Mouse (Mus musculus) T-helper 1 cell (primary cell): ENCODE data around the gene Gsk3b.
"Not testable (repeated sequence)": the region's sequence is repeated elsewhere in the genome, so short reads cannot be mapped to it uniquely, and the experiment has no call there.

Experiments used
- in situ Hi-C: fragments of 300-600 bp; cut with MboI, MseI; formaldehyde crosslinking; loops from one replicate; pipeline ENCODE4 v1.15.1; 2025; ENCODE audit warnings: high pct_unique_total_duplicates

Gsk3b gene

DNA sequence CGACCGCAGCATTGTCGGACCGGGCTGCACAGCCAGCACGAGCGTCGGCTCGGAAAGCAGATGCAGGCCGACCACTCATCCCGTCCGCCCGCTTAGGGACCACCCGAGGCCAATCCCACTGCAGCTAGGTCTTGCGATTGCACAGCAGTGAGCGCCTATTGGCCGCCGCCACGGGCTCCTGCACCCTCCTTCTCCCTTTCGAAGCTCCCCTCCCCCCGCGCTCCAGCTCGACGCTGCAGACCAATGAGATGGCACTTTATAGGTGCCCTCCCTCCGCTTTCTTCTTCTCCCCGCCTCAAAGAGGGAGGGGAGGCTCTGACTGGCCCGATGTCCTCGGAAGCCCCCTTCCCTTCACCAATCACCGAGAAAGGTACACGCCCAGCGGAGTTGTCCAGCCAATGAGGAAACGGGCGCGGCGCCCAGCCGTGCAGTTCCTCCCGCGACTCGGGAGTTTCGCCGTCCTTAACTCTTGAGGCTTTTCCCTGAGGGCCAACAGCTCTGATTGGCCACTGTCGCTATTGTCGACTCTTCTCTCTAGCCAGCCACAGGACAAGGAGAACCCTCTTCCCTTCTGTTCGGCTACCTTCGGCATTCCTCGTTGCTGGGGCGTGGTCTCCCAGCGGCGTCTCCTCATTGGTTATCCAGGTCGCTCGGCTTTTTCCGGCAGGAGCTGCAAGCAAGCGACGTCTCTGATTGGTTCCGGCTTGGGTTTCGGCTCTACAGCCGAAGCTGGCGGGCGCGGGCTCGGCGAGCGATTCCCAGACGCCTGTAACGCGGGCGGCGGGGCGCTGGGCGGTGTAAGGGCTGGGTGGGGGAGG lies at the start of gene Gsk3b:
Gene Gsk3b, plus strand, starts transcription at position 373 of the 818 bp plus-strand sequence.
- in situ Hi-C loops: no loop called here

DNA sequence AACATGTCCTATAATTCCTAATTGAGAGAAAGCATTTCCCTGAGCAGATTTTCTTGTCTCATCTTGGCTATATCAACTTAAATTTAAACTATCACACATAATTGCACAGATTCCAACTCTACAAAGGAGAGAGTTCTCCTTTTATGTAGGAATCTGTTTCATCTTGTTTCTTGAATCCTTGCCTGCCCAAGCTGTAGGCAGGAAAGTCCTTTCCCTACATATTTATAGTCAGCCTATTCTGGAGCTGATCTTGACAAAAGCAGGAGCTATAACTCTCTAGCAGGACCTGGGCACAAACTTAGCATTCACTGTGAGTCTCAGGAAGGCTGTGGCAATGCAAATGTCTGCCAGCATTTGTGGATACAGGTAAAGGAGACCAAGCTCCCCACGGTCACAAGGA lies 46.6 kb upstream of the Gsk3b start:
- in situ Hi-C loops: no loop called here

DNA sequence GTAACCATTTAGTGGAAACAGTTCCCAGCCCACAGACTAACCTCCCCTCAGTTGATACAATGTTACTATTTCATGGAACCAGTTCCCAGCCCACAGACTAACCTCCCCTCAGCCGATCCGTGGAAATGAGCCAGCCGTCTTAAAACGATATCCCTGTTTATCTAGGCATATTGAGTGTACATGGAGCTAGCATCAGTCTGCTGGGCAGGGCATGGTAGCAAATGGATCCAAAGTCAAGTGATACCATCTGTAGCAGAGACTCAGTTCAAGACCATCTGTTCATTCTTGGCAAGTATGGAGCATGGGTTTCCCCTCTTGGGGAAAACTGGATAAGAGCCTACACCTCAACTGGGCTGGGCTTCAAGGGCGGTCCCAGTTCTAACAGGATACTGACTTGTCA lies 44.2 kb upstream of the Gsk3b start:
- in situ Hi-C loops: no loop called here

DNA sequence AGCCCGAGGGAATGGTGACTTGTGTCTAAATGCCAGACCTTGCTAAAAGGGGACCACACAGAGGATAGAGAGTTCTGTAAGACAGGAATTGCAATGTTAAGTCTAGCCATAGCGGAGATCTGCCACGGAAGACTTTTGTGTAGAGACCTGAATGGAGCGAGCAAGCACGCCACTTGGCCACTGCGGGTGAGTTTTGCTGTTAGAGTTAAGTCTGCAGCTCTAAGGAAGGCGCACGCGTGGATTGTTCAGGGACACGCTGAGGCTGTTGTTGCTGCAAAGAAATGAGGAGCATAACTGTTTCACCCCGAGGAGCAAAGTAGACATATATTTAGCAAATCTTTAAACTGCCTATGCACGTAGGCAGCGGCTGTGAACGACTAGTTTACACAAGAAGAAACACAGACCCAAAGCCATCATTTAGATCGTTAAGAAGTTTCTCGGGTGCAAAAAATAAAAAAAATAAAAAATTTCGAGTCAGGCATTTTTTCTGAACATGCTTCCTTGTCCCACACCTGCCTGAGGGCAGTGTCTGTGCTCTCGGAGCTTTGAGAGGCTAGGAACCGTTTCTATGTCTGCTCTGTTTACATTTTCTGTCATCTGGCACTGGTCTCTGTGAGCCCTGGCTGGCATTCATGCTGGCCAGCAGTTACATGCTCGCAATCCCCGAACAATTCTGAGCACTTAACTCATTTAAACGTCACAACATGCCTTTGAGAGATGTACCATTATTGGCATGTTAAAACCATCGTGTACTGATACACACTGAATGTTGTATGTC lies 40.8 kb upstream of the Gsk3b start:
- in situ Hi-C loops: no loop called here

DNA sequence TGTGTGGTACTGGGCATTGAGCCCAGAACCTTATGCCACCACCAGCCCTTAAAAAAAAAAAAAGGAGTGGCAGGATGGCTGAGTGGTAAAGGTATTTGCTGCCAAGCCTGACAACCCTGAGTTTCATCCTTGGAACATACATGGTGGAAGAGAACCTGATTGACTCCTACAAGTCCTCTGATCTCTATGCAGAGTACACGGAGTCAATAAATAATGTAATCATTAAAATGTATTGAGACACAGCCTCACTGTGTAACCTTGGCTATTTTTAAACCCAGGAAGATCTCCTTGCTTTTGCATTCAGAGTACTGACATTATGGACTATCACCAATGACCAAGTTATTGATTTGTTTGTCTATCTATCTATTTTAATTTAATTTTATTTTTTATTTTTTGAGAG lies 30.9 kb upstream of the Gsk3b start:
- in situ Hi-C loops: no loop called here

DNA sequence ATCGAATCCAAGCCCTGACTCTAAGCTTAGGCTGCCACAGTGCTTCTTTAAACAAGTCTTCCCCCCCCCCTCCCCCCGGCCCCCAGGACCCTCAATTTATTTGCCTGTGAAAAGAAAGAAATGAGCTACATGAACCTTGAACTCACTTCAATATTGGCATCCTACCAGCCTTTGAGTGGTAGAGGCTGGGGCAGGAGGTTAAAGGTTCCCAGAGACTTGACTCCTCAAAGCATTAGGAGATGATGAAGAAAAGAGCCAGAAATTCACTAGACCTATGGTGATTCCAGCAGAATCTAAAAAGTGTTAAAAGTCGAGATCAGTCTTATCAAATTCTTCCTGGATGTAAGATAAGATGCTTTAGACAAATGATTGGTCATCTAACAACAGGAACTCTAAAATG lies 30.0 kb upstream of the Gsk3b start:
- in situ Hi-C loops: no loop called here

DNA sequence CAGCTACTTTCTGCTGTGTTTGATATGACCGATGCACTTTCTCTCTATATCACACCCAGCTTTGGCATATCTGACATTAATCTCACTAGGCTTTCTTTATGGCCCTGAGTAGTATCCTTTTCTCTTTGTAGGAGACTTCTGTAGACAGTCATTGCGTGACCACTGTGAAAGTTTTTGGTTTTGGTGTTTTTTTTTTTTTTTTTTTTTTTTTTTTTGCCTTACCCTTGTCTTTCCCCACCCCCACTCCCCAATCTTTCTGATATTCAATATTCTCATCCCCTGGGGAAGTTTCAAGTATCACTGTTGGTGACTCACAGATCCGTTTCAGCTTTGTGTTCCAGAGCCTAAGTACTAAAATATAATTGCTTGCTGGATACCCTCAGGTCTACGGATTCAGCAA lies 29.2 kb upstream of the Gsk3b start:
- in situ Hi-C loops: no loop called here

DNA sequence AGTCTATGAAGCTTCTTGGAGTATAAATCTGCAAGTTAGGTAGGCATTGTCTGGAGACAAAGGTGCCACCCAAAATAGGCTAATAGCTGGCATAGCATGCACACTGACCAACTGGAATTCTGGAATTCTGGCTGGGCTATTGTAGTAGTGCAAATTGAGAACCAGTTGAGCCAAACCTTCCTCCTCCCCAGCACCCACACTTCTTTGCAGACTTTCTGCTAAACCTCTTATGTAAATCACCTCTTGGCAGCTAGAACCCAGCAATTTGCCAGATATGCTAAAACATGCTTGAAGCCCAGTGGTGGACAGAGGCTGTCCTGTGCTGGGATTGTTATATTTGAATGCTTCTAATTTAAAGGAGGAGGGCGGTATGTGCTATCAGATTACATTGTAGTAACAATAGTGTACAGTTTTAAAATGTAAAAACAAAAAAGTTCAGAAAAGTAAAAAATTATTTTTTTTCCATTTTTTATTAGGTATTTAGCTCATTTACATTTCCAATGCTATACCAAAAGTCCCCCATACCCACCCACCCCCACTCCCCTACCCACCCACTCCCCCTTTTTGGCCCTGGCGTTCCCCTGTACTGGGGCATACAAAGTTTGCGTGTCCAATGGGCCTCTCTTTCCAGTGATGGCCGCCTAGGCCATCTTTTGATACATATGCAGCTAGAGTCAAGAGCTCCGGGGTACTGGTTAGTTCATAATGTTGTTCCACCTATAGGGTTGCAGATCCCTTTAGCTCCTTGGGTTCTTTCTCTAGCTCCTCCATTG lies 14.8 kb upstream of the Gsk3b start:
- in situ Hi-C loops: not testable (repeated sequence)

DNA sequence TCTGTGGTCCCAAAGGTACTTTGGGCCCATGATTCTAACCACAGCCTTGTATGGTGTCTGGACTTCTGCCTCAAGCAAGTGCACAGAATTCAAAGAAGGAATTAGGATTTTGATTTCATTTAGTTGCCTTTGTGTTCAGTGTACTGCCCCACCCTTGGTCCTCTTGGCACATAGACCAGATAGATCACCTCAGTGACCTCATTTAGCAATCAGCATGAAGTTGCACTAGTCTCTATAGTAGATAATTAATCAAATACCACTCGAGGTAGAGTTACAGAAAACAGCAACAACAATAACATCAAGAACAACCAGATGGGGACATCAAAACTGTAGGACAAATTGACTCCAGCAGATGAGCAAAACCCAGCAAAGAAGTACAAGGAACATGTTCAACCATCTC lies 8.6 kb upstream of the Gsk3b start:
- in situ Hi-C loops: no loop called here

DNA sequence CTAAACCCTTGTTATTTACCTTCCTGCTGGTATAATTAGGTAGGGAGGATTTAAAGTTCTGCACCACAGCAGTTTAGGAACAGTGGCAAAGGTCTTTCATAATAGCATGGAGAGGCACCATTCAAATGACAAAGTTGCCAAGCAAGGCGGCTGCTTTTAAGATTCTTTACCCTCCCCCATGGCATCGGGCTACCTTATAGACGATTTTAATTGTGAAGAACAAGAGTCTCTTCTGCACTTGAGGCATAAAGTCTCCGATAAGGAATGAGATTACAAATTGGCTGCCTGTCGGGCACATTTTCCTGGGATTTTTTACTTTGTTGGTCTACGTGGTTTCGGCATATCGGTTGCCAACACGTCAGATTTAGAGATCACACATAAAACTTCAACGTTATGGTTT lies 1.6 kb upstream of the Gsk3b start:
- in situ Hi-C loops: no loop called here

DNA sequence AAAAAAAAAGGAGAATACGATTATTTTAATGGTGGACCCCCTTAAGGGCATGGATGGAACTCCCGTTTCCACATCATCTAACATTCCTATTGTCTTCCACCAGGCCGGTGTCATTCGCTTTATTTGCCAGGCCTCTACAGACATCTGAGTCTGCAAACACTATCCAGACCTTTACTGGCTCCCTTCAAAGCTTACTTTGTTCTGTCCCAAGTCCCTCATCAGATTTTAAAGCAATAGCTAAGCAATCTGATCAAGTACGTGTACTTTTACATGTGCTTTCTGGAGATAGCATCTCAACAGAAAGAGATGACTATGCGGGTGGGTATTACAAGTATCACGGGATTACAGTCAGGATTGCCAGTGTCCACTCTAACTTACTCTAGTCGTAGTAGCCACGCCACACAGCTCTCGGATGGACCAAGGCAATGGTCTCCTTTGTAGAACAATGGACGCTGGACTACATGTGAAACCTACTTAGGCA lies 1.1 kb upstream of the Gsk3b start:
- in situ Hi-C loops: no loop called here

DNA sequence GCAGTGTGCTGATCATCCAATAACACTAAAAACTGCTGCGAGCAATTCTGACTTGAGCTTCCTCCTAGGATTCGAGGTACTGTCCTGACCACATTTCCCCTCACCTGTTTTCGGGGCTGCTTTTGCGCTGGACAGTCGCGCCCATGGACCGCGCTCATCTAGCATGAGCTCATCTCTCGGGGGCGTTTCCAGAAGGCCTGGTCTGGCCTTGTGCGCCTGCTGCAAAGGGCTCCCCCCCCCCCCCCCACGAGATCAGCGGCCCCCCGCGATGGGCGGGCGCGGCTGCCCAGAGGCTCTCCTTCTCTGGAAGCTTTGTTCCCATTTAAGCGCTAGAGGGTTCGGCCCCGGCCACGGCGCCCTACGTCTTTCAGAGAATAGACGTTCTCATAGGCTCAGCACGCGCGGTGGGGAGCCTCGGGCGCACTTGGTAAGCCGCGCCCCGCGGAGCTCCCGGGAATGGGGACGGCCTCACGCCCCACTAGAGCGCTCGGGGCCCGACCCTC lies 624 bp upstream of the Gsk3b start:
- in situ Hi-C loops: no loop called here

DNA sequence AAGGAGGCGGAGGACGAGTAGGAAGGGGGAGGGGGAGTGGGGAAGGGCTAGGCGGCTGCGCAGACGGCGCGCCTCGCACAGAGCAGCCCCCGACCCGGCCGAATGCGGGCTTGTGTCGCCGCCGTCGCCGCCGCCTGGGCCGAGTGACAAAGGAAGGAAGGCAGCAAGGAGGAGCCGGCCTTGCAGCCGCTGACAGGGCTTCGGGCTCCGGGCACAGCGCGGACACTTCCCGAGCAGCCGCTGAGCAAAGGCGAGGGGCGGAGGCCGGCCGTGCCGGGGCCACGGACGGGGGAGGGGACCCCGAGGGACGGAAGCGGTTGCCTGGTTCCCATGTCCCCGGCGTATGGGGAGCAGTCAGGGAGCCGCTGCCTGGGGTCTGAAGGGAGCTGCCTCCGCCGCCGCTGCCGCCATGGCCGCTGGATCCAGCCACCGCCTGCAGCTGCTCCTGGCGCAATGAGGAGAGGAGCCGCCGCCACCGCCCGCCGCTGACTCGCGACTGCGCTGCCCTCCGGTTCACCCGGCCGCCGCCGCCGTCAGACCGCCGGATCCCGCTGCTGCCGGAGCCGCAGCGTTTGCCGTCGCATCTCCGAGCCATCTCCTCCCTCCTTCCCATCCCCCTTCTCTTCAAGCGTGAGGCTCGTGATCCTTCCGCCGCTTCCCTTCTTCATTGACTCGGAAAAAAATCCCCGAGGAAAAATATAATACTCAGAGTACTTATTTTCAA lies 808 bp downstream of the Gsk3b start:
- in situ Hi-C loops: loop anchor here (10.0 kb wide), 1 partner anchor 225 kb away; the partner anchor contains the start of genes Gm36028 and Lrrc58

DNA sequence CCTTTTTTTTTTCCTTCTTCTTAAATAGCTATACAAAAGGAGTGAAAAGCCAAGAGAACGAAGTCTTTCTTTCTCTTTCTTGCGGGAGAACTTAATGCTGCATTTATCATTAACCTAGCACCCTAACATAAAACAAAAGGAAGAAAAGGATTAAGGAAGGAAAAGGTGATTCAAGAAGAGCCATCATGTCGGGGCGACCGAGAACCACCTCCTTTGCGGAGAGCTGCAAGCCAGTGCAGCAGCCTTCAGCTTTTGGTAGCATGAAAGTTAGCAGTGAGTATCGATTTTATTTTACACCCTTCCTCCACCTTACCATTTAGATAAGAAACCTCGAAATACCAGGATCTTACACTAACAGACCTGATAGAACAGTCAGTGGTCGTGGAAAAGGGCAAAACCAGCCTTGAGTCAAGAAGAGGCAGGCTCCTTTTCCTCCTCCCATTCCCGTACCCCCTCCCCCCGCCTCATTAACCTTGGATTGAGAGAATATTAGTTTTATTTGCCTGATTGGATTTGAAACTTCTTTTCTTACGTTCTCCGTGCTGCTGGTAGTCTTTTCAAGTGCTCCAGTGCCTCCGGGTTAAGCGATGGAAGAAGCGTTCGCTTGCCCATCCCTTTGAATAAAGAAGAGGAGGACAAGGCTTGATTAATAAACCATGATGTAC lies 1.7 kb downstream of the Gsk3b start:
- in situ Hi-C loops: loop anchor here (10.0 kb wide), 1 partner anchor 226 kb away; the partner anchor contains the start of genes Gm36028 and Lrrc58

DNA sequence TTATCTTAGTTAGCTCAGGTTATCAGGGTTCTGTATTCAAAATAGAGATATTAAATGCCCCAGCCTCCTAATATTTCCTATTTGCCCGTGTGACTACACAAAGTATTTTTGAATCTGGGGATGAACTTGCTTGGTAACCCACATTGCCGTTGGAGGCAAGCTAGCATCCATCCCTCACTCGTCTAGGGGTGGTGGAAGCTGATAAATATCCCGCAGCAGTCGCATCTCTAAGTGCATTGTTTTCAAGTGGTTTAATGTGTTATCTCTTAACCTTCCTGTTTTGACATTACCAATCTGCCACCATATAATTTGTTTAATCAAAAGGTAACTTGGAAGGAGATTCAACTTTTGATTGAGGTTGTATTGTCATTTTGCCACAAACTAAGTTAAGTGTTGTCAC lies 2.2 kb downstream of the Gsk3b start:
- in situ Hi-C loops: loop anchor here (10.0 kb wide), 1 partner anchor 226 kb away; the partner anchor contains the start of genes Gm36028 and Lrrc58

DNA sequence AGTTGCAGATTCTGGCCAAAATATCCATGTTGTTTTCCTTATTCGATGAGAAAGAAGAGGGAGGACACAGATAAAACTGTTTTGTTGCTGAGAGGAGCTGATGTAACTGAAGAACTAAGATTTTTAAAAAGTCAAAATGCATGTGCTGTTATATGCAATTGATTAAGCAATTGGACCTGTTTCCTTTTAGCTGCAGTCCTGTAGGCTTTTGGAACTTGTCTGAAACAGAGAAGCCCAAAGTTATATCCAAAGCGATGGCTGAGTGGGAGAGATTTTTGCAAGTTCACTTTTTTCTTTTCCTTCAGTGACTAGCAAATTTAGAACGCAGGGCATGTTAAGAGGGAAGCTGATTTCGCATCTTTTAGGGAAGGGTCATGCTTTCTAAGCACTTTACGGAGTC lies 2.9 kb downstream of the Gsk3b start:
- in situ Hi-C loops: loop anchor here (10.0 kb wide), 1 partner anchor 227 kb away; the partner anchor contains the start of genes Gm36028 and Lrrc58

DNA sequence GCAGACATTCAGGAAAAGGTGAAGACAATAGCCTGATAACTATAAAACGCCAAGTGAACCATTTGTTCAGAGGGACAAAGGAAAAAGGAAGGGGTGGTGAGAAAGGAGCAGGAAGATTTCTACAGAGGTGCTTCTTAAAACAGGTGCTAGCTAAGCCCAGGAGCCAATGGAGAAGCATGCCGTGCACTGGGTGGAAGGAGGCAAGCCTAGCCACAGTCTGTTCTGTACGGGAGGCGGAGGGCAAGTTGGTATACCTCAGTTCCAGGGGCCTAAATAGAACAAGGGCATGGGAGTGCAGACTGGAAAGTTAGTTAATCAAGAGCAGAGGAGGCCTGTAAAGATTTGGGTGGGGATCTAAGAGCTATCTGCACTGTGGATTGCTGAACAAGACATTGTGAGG lies 3.8 kb downstream of the Gsk3b start:
- in situ Hi-C loops: loop anchor here (10.0 kb wide), 1 partner anchor 228 kb away; the partner anchor contains the start of genes Gm36028 and Lrrc58

DNA sequence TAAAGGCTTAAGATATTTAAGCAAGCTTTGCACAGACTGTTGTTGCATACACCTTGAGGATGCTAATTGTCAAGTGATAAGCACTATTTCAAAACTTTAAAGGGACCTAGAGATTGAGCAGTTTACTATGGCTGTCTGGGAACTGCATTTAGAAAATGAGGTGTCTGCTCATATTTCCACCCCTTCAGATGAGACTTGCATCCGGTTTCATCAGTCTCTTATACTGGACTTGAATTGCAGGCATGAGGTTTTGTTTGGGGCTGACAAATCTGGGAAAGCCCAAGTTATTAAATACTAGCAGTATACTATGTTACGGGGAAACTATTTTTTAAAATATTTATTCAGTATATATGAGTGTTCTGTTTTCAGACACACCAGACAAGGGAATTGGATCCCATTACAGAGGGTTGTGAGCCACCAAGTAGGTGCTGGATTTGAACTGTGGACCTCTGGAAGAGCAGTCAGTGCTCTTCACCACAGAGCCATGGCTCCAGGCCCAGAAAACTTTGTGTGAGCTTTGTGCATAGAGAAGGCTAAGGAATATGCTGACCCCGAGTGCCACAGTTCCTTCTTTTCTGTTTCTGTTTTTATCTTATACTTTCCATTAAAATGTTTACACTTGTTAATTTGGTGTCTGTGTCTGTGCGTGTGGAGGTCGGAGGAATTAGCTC lies 6.5 kb downstream of the Gsk3b start:
- in situ Hi-C loops: loop anchor here (5.0 to 10.0 kb wide), 2 partner anchors 231 to 553 kb away; partner anchors contain the start of genes Gm36028 and Lrrc58

DNA sequence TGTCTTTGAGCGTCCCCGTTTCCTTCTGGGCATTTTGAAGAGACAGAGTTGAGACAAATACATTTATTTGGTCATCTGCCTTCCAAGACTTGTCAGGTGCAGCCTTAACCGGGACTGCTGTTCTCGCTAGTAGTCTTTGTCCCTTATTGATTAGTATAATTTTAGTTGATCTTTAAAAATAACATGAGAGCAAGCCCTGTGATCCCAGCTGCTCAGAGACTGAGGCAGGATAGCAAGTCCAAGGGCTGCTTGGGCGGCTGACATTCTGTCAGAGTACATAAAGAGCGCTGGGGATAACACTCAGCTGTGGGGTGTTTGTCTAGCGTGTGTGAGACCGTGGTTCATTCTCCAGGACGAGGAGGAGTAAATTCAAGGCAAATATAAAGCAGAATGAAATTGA lies 8.7 kb downstream of the Gsk3b start:
- in situ Hi-C loops: loop anchor here (5.0 to 10.0 kb wide), 2 partner anchors 233 to 555 kb away; partner anchors contain the start of genes Gm36028 and Lrrc58
